Mouse (Mus musculus): ENCODE measurements around the gene Nxph3.

GRCm38 (mm10) chr11:95520456-95521072 lies 6.2 kb upstream of the Nxph3 start:
- TF ChIP-seq CTCF (IDR thresholded peaks at IDR 0.05; ENCODE audit: borderline replicate concordance, extremely low read depth, insufficient read depth, insufficient read length) (peak; percentile 97), POLR2A (IDR thresholded peaks at IDR 0.05; ENCODE audit: borderline replicate concordance, extremely low read depth, insufficient read depth, insufficient read length, poor library complexity, severe bottlenecking) (no peak)

All from brain, embryonic 14.5 days (tissue).